Mouse (Mus musculus): ENCODE data around the gene Dmgdh.

Dmgdh gene

GRCm38 (mm10) chr13:93674131-93674561 lies at the start of gene Dmgdh, which contains the start of gene Bhmt2:
Dmgdh (plus strand) TSS chr13:93674433.
Bhmt2 (minus strand) TSS chr13:93674302.
- no peak for DNase-seq (ENCODE audit: low read depth, low spot score)

- no peak for DNase-seq (ENCODE audit: low read depth, low spot score)
Observed at GRCm38 (mm10) chr13:93628861-93629260, 45.4 kb upstream of the Dmgdh start.

- no peak for DNase-seq (ENCODE audit: low read depth, low spot score)
Observed at GRCm38 (mm10) chr13:93630941-93631705, 43.1 kb upstream of the Dmgdh start.

- no peak for DNase-seq (ENCODE audit: low read depth, low spot score)
Observed at GRCm38 (mm10) chr13:93632927-93633326, 41.3 kb upstream of the Dmgdh start.

- no peak for DNase-seq (ENCODE audit: low read depth, low spot score)
Observed at GRCm38 (mm10) chr13:93636561-93636960, 37.7 kb upstream of the Dmgdh start.

GRCm38 (mm10) chr13:93637282-93638245 lies 36.7 kb upstream of the Dmgdh start, which contains the start of gene Bhmt:
Bhmt (minus strand) TSS chr13:93637961.
- DNase-seq (ENCODE audit: low read depth, low spot score), result no peak

- DNase-seq (ENCODE audit: low read depth, low spot score), result no peak
Observed at GRCm38 (mm10) chr13:93639636-93640035, 34.6 kb upstream of the Dmgdh start.

GRCm38 (mm10) chr13:93648387-93649130 lies 25.7 kb upstream of the Dmgdh start:
- no peak for DNase-seq (ENCODE audit: low read depth, low spot score)

GRCm38 (mm10) chr13:93653382-93653781 lies 20.9 kb upstream of the Dmgdh start:
- no peak for DNase-seq (ENCODE audit: low read depth, low spot score)

GRCm38 (mm10) chr13:93657941-93658340 lies 16.3 kb upstream of the Dmgdh start:
- no peak for DNase-seq (ENCODE audit: low read depth, low spot score)

GRCm38 (mm10) chr13:93667586-93667985 lies 6.6 kb upstream of the Dmgdh start:
- no peak for DNase-seq (ENCODE audit: low read depth, low spot score)

GRCm38 (mm10) chr13:93672371-93672770 lies 1.9 kb upstream of the Dmgdh start:
- DNase-seq (ENCODE audit: low read depth, low spot score), result no peak

- DNase-seq (ENCODE audit: low read depth, low spot score), result no peak
Observed at GRCm38 (mm10) chr13:93673296-93673695, 937 bp upstream of the Dmgdh start.

GRCm38 (mm10) chr13:93676864-93677263 lies 2.6 kb downstream of the Dmgdh start:
- no peak for DNase-seq (ENCODE audit: low read depth, low spot score)

- no peak for DNase-seq (ENCODE audit: low read depth, low spot score)
Observed at GRCm38 (mm10) chr13:93683336-93683735, 9.1 kb downstream of the Dmgdh start.

GRCm38 (mm10) chr13:93685226-93685625 lies 11.0 kb downstream of the Dmgdh start:
- no peak for DNase-seq (ENCODE audit: low read depth, low spot score)

- DNase-seq (ENCODE audit: low read depth, low spot score), result no peak
Observed at GRCm38 (mm10) chr13:93687321-93687720, 13.1 kb downstream of the Dmgdh start.

GRCm38 (mm10) chr13:93689566-93689965 lies 15.3 kb downstream of the Dmgdh start:
- no peak for DNase-seq (ENCODE audit: low read depth, low spot score)

GRCm38 (mm10) chr13:93690821-93691220 lies 16.6 kb downstream of the Dmgdh start:
- no peak for DNase-seq (ENCODE audit: low read depth, low spot score)

- DNase-seq (ENCODE audit: low read depth, low spot score), result no peak
Observed at GRCm38 (mm10) chr13:93698866-93699265, 24.6 kb downstream of the Dmgdh start.

- no peak for DNase-seq (ENCODE audit: low read depth, low spot score)
Observed at GRCm38 (mm10) chr13:93705697-93706096, 31.5 kb downstream of the Dmgdh start.

- DNase-seq (ENCODE audit: low read depth, low spot score), result no peak
Observed at GRCm38 (mm10) chr13:93707271-93707670, 33.0 kb downstream of the Dmgdh start.
